Mouse (Mus musculus) embryonic facial prominence, embryonic 13.5 days (tissue): Measurements from ENCODE around the gene Prr11. TPM values are rescaled to one million over a fixed set of nuclear protein-coding genes. Genes with fewer than 3 reads are reported as not detected.

Experiments used
- ATAC-seq: fragments of 200-750 bp; cut with Nextera tagmentation; 2 replicates; pipeline ENCODE4 v1.8.0; 2017; ENCODE audit warnings: low read depth; ENCODE audit not compliant: insufficient number of reproducible peaks, insufficient read depth, low FRiP score, low TSS enrichment
- H3K27ac ChIP-seq: fragments of 300-500 bp; sonication (generic); 2 replicates; pipeline ENCODE4 v1.5.1; 2015; ENCODE audit warnings: moderate library complexity, mild to moderate bottlenecking, inconsistent platforms
- H3K27me3 ChIP-seq: fragments of 300-500 bp; sonication (generic); 2 replicates; pipeline ENCODE4 v1.6.1; 2015; ENCODE audit warnings: mild to moderate bottlenecking, inconsistent platforms
- H3K36me3 ChIP-seq: fragments of 300-500 bp; sonication (generic); 2 replicates; pipeline ENCODE4 v1.6.1; 2015; ENCODE audit warnings: mild to moderate bottlenecking, inconsistent platforms
- H3K4me1 ChIP-seq: fragments of 300-500 bp; sonication (generic); 2 replicates; pipeline ENCODE4 v1.6.1; 2015; ENCODE audit warnings: inconsistent platforms
- H3K4me2 ChIP-seq: fragments of 300-500 bp; sonication (generic); 2 replicates; pipeline ENCODE4 v1.6.1; 2015; ENCODE audit warnings: moderate library complexity, mild to moderate bottlenecking, inconsistent platforms
- H3K4me3 ChIP-seq: fragments of 300-500 bp; sonication (generic); 2 replicates; pipeline ENCODE4 v1.5.1; 2015; ENCODE audit warnings: mild to moderate bottlenecking, inconsistent platforms
- H3K9ac ChIP-seq: fragments of 300-500 bp; sonication (generic); 2 replicates; pipeline ENCODE4 v1.6.1; 2015; ENCODE audit warnings: mild to moderate bottlenecking, inconsistent platforms
- H3K9me3 ChIP-seq: fragments of 300-500 bp; sonication (generic); 2 replicates; pipeline ENCODE4 v1.6.1; 2016; ENCODE audit warnings: inconsistent platforms
- WGBS: fragments of 180-500 bp; shearing (Covaris S2); methylation state at CpG from one replicate; pipeline ENCODE4 v1.1.7; 2015; ENCODE audit warnings: mixed read lengths; 5-methylcytosine and 5-hydroxymethylcytosine counted together
- microRNA counts: library from miRNA; unstranded; fragments of <30 nt; microRNA quantifications from one replicate; lab custom pipeline; 2016
- microRNA-seq: library from miRNA; unstranded; fragments of <30 nt; microRNA quantifications from one replicate; pipeline ENCODE4, GENCODE M21; 2016
- polyA plus RNA-seq: library from polyadenylated mRNA; unstranded; fragments of >200 nt; fragmentation: Nextera tagmentation; extraction: Ambion mirVana; gene quantifications from 2 replicates; pipeline ENCODE4 v1.2.1, GENCODE M21; 2015

Gene Prr11
- polyA plus RNA-seq, 1 experiment from 2014 or later, result 9.2 TPM

- no peak overlapping the region for H3K27ac ChIP-seq
- no peak overlapping the region for H3K4me2 ChIP-seq
- H3K4me3 ChIP-seq, result no peak overlapping the region
- no peak overlapping the region for H3K9ac ChIP-seq
- H3K4me1 ChIP-seq, result no peaks in the 10 kb centered on the region
- peaks cover 26% of the 10 kb centered on the region for H3K36me3 ChIP-seq
- H3K27me3 ChIP-seq, result no peaks in the 10 kb centered on the region
- WGBS, result 92% methylated on average over 9 of the region's 9 CpGs
- ATAC-seq, result no peak
- H3K9me3 ChIP-seq, result no peaks in the 10 kb centered on the region
Observed at GRCm38 (mm10) chr11:87039307-87039963, 69.1 kb downstream of the Prr11 start.

MicroRNAs encoded within 50 kb of the gene (microRNA counts, 519-probe panel; counts per million panel counts)
- microRNA mmu-miR-301a (lab: Ali Mortazavi, UCI), result 4,881 counts per million, percentile 95 among the panel's probes with 10 or more counts

Small RNAs within 50 kb of the gene (microRNA-seq; reads per million reads assigned to microRNA genes)
- 1,754 reads per million, percentile 80 among the genes with 10 or more reads in this experiment for gene Mir301

Other genes with a start within 250 kb of the Prr11 start
- 12.2 and 14.6 TPM in 2 replicates for gene Ypel2, start 115.0 kb downstream of the Prr11 start, polyA plus RNA-seq
- 22.7 and 22.9 TPM in 2 replicates for gene Gdpd1, start 34.6 kb downstream of the Prr11 start, polyA plus RNA-seq
- 22.2 and 25.9 TPM in 2 replicates for gene Smg8, start 21.9 kb downstream of the Prr11 start, polyA plus RNA-seq
- 76.8 and 85.1 TPM in 2 replicates for gene Ska2, start 526 bp upstream of the Prr11 start, polyA plus RNA-seq
- 24.3 and 32.0 TPM in 2 replicates for gene Trim37, start 18.4 kb upstream of the Prr11 start, polyA plus RNA-seq